Mouse (Mus musculus) adrenal gland, adult 18-20 months (tissue): ENCODE measurements around the gene Il17a. TPM values are rescaled to one million over a fixed set of nuclear protein-coding genes. Genes with fewer than 3 reads are reported as not detected.
"Not testable (repeated sequence)": the region's sequence is repeated elsewhere in the genome, so short reads cannot be mapped to it uniquely, and the experiment has no call there.

Experiments
- DNase-seq, 2 experiments: peaks; one replicate each; pipeline ENCODE4 v3.0.0; 2021 to 2022; ENCODE audit warnings: low spot score in 2 of 2
- long read RNA-seq, 2 experiments: library from polyadenylated mRNA; stranded (forward); transcript quantifications; one replicate each; pipeline ENCODE4 v2.0.0; 2021
- total RNA-seq, 2 experiments: library from RNA; stranded (reverse); gene quantifications; 1 replicate in 1 of 2; 2 replicates in 1 of 2; pipeline ENCODE4 v1.2.3; 2021

The Il17a gene
- total RNA-seq: not detected
- long read RNA-seq, experiment 1: 0 reads
- long read RNA-seq, experiment 2: 0 reads

- no peak for DNase-seq
Observed at GRCm38 (mm10) chr1:20730903-20731302, at the start of gene Il17a. Gene Il17a, plus strand, starts transcription at chr1:20730905.

- no peak for DNase-seq
Observed at GRCm38 (mm10) chr1:20682849-20683248, 47.9 kb upstream of the Il17a start.

GRCm38 (mm10) chr1:20683386-20683785, 47.3 kb upstream of the Il17a start:
- no peak for DNase-seq

GRCm38 (mm10) chr1:20683853-20684252, 46.9 kb upstream of the Il17a start:
- no peak for DNase-seq

GRCm38 (mm10) chr1:20684403-20684802, 46.3 kb upstream of the Il17a start:
- no peak for DNase-seq

- no peak for DNase-seq
Observed at GRCm38 (mm10) chr1:20685393-20685792, 45.3 kb upstream of the Il17a start.

GRCm38 (mm10) chr1:20685907-20686306, 44.8 kb upstream of the Il17a start:
- DNase-seq: no peak

GRCm38 (mm10) chr1:20691336-20691735, 39.4 kb upstream of the Il17a start:
- no peak for DNase-seq

- DNase-seq: no peak
Observed at GRCm38 (mm10) chr1:20693634-20694313, 36.9 kb upstream of the Il17a start.

- DNase-seq: peak in 1 of 2 experiments; percentile 5
Observed at GRCm38 (mm10) chr1:20700011-20700410, 30.7 kb upstream of the Il17a start.

GRCm38 (mm10) chr1:20736572-20736971, 5.9 kb downstream of the Il17a start:
- DNase-seq: no peak

GRCm38 (mm10) chr1:20738483-20738882, 7.8 kb downstream of the Il17a start:
- DNase-seq: no peak

- no peak for DNase-seq
Observed at GRCm38 (mm10) chr1:20740496-20740998, 9.8 kb downstream of the Il17a start.

- DNase-seq: no peak
Observed at GRCm38 (mm10) chr1:20754439-20754838, 23.7 kb downstream of the Il17a start.

GRCm38 (mm10) chr1:20757586-20757985, 26.9 kb downstream of the Il17a start:
- DNase-seq: no peak

- DNase-seq: peak in 1 of 2 experiments; percentile 7
Observed at GRCm38 (mm10) chr1:20759799-20760198, 29.1 kb downstream of the Il17a start.

GRCm38 (mm10) chr1:20760331-20760730, 29.6 kb downstream of the Il17a start:
- DNase-seq: no peak

GRCm38 (mm10) chr1:20761411-20761810, 30.7 kb downstream of the Il17a start:
- no peak for DNase-seq

GRCm38 (mm10) chr1:20766526-20766925, 35.8 kb downstream of the Il17a start:
- DNase-seq: no peak

- not testable (repeated sequence) for DNase-seq
Observed at GRCm38 (mm10) chr1:20774026-20774730, 43.5 kb downstream of the Il17a start.

- DNase-seq: no peak
Observed at GRCm38 (mm10) chr1:20778366-20778765, 47.7 kb downstream of the Il17a start.
